17 mouse cellular contexts compared by ENCODE assay signal in the genomic region with DNA sequence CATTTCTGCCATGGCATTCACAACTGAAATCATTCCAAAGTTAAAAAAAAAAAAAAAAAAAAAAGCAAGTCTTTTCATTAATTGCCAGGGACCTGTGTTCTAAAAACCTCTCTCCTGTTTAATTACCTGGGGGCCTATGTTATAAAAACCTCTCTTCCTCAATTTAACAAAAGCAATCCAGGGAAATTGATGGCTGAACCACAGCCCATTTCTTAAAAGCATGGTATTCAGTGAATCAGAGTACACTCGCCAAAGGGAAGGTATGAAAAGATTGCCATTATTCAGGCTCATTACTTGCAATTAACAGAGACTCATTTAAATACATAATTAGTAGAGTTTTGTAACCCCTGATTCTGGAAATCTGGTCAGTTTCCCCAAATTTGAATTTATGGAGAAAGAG.
"Had no signal": no experiment of that assay in that cellular context is flagged by ENCODE, and none has a peak within 500 bp of the region (broad histone marks: within the 10 kb centered on the region; RNA-seq: fewer than 3 reads in every experiment).

No protein-coding gene starts in this region.

- H3K4me1 ChIP-seq: lung, embryonic 15.5 days; midbrain, embryonic 15.5 days; neural tube, embryonic 12.5 days; stomach, embryonic 15.5 days had no signal

- DNase-seq: lung, adult 2 months; lung, postnatal 14 days; lung, postnatal 36 days; right cerebral cortex, postnatal 14 days; thymus, adult 2 months; thymus, postnatal 25 days; thymus, postnatal 4 days had no signal

- H3K9me3 ChIP-seq: lung, embryonic 15.5 days; megakaryocyte, embryonic 14.5 days; midbrain, embryonic 13.5 days; midbrain, embryonic 15.5 days; neural tube, embryonic 12.5 days; stomach, embryonic 15.5 days had no signal

- H3K36me3 ChIP-seq: lung, embryonic 15.5 days; midbrain, embryonic 13.5 days; midbrain, embryonic 15.5 days; neural tube, embryonic 12.5 days; stomach, embryonic 15.5 days had no signal

- H3K9ac ChIP-seq: lung, embryonic 15.5 days; midbrain, embryonic 13.5 days; midbrain, embryonic 15.5 days; neural tube, embryonic 12.5 days; stomach, embryonic 15.5 days had no signal

- ATAC-seq: lung, postnatal 0 days; midbrain, embryonic 13.5 days had no signal

- H3K27me3 ChIP-seq: lung, embryonic 15.5 days; midbrain, embryonic 13.5 days; midbrain, embryonic 15.5 days; neural tube, embryonic 12.5 days; stomach, embryonic 15.5 days had no signal

- H3K4me2 ChIP-seq: lung, embryonic 15.5 days; midbrain, embryonic 11.5 days; midbrain, embryonic 13.5 days; midbrain, embryonic 15.5 days; neural tube, embryonic 12.5 days; stomach, embryonic 15.5 days had no signal

- H3K27ac ChIP-seq: lung, embryonic 15.5 days; macrophage; midbrain, embryonic 13.5 days; midbrain, embryonic 15.5 days; neural tube, embryonic 12.5 days; stomach, embryonic 15.5 days; stomach, postnatal 0 days had no signal

- H3K4me3 ChIP-seq: lung, embryonic 15.5 days; megakaryocyte, embryonic 14.5 days; midbrain, embryonic 13.5 days; midbrain, embryonic 15.5 days; neural tube, embryonic 12.5 days; stomach, embryonic 15.5 days had no signal
